ENCODE assay signal across 37 mouse cellular contexts in genomic region chr9:13500045-13500444, GRCm38 (mm10). TPM values are rescaled to one million over a fixed set of nuclear protein-coding genes. Genes with fewer than 3 reads are reported as not detected.
DNase-seq lines count a peak whose midpoint lies in the region; ATAC-seq and TF ChIP-seq lines count a peak whose summit lies in the region.
"Had no signal": no experiment of that assay in that cellular context is flagged by ENCODE, and none has a peak within 500 bp of the region (broad histone marks: within the 10 kb centered on the region; RNA-seq: fewer than 3 reads in every experiment).

No protein-coding gene starts in this region.

- TF ChIP-seq CTCF in layer of hippocampus, adult 2 months (conservative IDR thresholded peaks at IDR 0.05), result no peak
- TF ChIP-seq CTCF in liver, postnatal 0 days (IDR thresholded peaks at IDR 0.05; ENCODE audit: low read depth), result no peak

- no peaks in the 10 kb centered on the region for H3K9me3 ChIP-seq in liver, postnatal 0 days (ENCODE audit: low read length)
- H3K9me3 ChIP-seq in hindbrain, embryonic 16.5 days (ENCODE audit: control insufficient read depth, low read length), result no peaks in the 10 kb centered on the region
- H3K9me3 ChIP-seq: embryonic facial prominence, embryonic 10.5 days; embryonic facial prominence, embryonic 15.5 days; forebrain, embryonic 12.5 days; heart, embryonic 15.5 days; hindbrain, embryonic 12.5 days; liver, embryonic 12.5 days had no signal

- H3K4me3 ChIP-seq in layer of hippocampus, adult 2 months, result no peak overlapping the region
- H3K4me3 ChIP-seq in liver, postnatal 0 days (ENCODE audit: low read depth, low read length), result no peak overlapping the region
- no peak overlapping the region for H3K4me3 ChIP-seq in hindbrain, embryonic 16.5 days (ENCODE audit: low read length)
- H3K4me3 ChIP-seq: embryonic facial prominence, embryonic 10.5 days; embryonic facial prominence, embryonic 15.5 days; forebrain, embryonic 12.5 days; heart, embryonic 15.5 days; hindbrain, embryonic 12.5 days; liver, embryonic 12.5 days had no signal

- no peaks in the 10 kb centered on the region for H3K4me1 ChIP-seq in liver, postnatal 0 days (ENCODE audit: insufficient read depth)
- H3K4me1 ChIP-seq in hindbrain, embryonic 16.5 days (ENCODE audit: control insufficient read depth, insufficient read depth, low read depth, low read length), result peaks cover 3% of the 10 kb centered on the region

- H3K4me2 ChIP-seq in liver, postnatal 0 days (ENCODE audit: low read depth, low read length), result no peak overlapping the region
- no peak overlapping the region for H3K4me2 ChIP-seq in hindbrain, embryonic 16.5 days (ENCODE audit: low read length)
- H3K4me2 ChIP-seq: embryonic facial prominence, embryonic 15.5 days; forebrain, embryonic 12.5 days; heart, embryonic 15.5 days; hindbrain, embryonic 12.5 days; liver, embryonic 12.5 days; midbrain, embryonic 11.5 days had no signal

- WGBS in liver, postnatal 0 days (ENCODE audit: insufficient replicate concordance), result 75% methylated on average over 5 of the region's 5 CpGs
- WGBS in hindbrain, embryonic 16.5 days, result 70% methylated on average over 5 of the region's 5 CpGs

- H3K27me3 ChIP-seq in liver, postnatal 0 days (ENCODE audit: insufficient read depth, low read length), result no peaks in the 10 kb centered on the region
- H3K27me3 ChIP-seq in hindbrain, embryonic 16.5 days (replicated peaks; ENCODE audit: control insufficient read depth, insufficient read depth, low read length), result no peaks in the 10 kb centered on the region
- H3K27me3 ChIP-seq: embryonic facial prominence, embryonic 15.5 days; forebrain, embryonic 12.5 days; heart, embryonic 15.5 days; hindbrain, embryonic 12.5 days; liver, embryonic 12.5 days; Patski had no signal

- no peak for ATAC-seq in megakaryocyte, adult 5-6 weeks (ENCODE audit: poor library complexity, severe bottlenecking)
- ATAC-seq in liver, postnatal 0 days, result no peak
- no peak for ATAC-seq in hindbrain, embryonic 16.5 days
- ATAC-seq: forebrain, postnatal 0 days; intestine, embryonic 16.5 days; liver, embryonic 12.5 days; midbrain, embryonic 16.5 days; Patski had no signal

- H3K9ac ChIP-seq in liver, postnatal 0 days (replicated peaks), result no peak overlapping the region
- H3K9ac ChIP-seq in hindbrain, embryonic 16.5 days (ENCODE audit: low read depth, low read length), result no peak overlapping the region
- H3K9ac ChIP-seq: embryonic facial prominence, embryonic 15.5 days; forebrain, embryonic 12.5 days; forebrain, postnatal 0 days; heart, embryonic 15.5 days; hindbrain, embryonic 12.5 days; liver, embryonic 12.5 days had no signal

- no peak for DNase-seq in layer of hippocampus, adult 2 months (ENCODE audit: low spot score in 2 of 2)
- no peak for DNase-seq in layer of hippocampus, postnatal 10 days (ENCODE audit: low spot score in 2 of 2)
- peak; percentile 87 for DNase-seq in cerebellum, adult 11-12 months
- peak; percentile 88 for DNase-seq in cerebellum, adult 9-11 months
- no peak for DNase-seq in liver, postnatal 0 days
- DNase-seq: adrenal gland, postnatal 10 days; forebrain, postnatal 0 days; kidney, adult 9 months; kidney, postnatal 10 days; layer of hippocampus, adult 9-11 months; lung, adult 2 months; lung, postnatal 14 days; spleen, adult 18-20 months; thymus, postnatal 25 days had no signal

- peak overlapping the region; percentile 5; the same call in 1 of the 2 replicates for H3K27ac ChIP-seq in layer of hippocampus, adult 2 months
- no peak overlapping the region for H3K27ac ChIP-seq in liver, postnatal 0 days (ENCODE audit: low read depth)
- H3K27ac ChIP-seq in hindbrain, embryonic 16.5 days (ENCODE audit: low read depth, low read length), result no peak overlapping the region
- H3K27ac ChIP-seq: embryonic facial prominence, embryonic 10.5 days; embryonic facial prominence, embryonic 15.5 days; forebrain, embryonic 12.5 days; heart, embryonic 15.5 days; hindbrain, embryonic 12.5 days; liver, embryonic 12.5 days had no signal

- H3K36me3 ChIP-seq in liver, postnatal 0 days (replicated peaks; ENCODE audit: insufficient read depth, low read length), result no peaks in the 10 kb centered on the region
- H3K36me3 ChIP-seq in hindbrain, embryonic 16.5 days (ENCODE audit: control insufficient read depth, insufficient read depth, low read length), result no peaks in the 10 kb centered on the region
- H3K36me3 ChIP-seq: embryonic facial prominence, embryonic 10.5 days; embryonic facial prominence, embryonic 15.5 days; forebrain, embryonic 12.5 days; heart, embryonic 15.5 days; hindbrain, embryonic 12.5 days; liver, embryonic 12.5 days had no signal

- TF ChIP-seq EP300 in liver, postnatal 0 days (IDR thresholded peaks at IDR 0.05; ENCODE audit: low read depth), result no peak

RNA-seq across cellular contexts. Expression of gene Gm17571, which starts 53.5 kb away (rescaled TPM):
- not detected for total RNA-seq in layer of hippocampus, adult 2 months (2021)
- total RNA-seq in layer of hippocampus, postnatal 10 days (2021), result not detected
- not detected in 2 replicates for total RNA-seq in megakaryocyte, adult 5-6 weeks (2015)
- total RNA-seq in megakaryocyte, adult 5-6 weeks (2017), result not detected in 2 replicates
- not detected in 2 replicates for polyA plus RNA-seq in liver, postnatal 0 days (2015; fragmentation: Nextera tagmentation; extraction: Ambion mirVana)
- polyA plus RNA-seq in hindbrain, embryonic 16.5 days (2015; fragmentation: Nextera tagmentation; extraction: Ambion mirVana), result not detected in 2 replicates
- total RNA-seq: adrenal gland, postnatal 10 days; forebrain, postnatal 0 days; gastrocnemius, adult 8-10 months; heart, postnatal 25 days; left cerebral cortex, adult 18-20 months; left cerebral cortex, postnatal 36 days; MEL; neutrophil, adult 5-6 weeks had no signal
- polyA plus RNA-seq: embryonic facial prominence, embryonic 10.5 days; embryonic facial prominence, embryonic 15.5 days; forebrain, embryonic 12.5 days; forebrain, postnatal 0 days; gonadal fat pad, adult 2 months; heart, embryonic 15.5 days; hindbrain, embryonic 12.5 days; intestine, embryonic 16.5 days; large intestine, adult 2 months; limb, embryonic 14.5 days; liver, embryonic 12.5 days; lung, adult 2 months; midbrain, embryonic 11.5 days; midbrain, embryonic 16.5 days; neural tube, embryonic 11.5 days; Patski; stomach, embryonic 16.5 days had no signal

Comparison
In these comparisons a context has a peak if more than half of its experiments do, and no peak if none do; other contexts are left out.
1. DNase-seq: peak in cerebellum, adult 11-12 months (single experiment) and cerebellum, adult 9-11 months (single experiment); none in layer of hippocampus, adult 2 months (0 of 2), layer of hippocampus, postnatal 10 days (0 of 2) and liver, postnatal 0 days (single experiment).